Mouse (Mus musculus) embryo, embryonic 10 days (tissue): ENCODE measurements around the gene Acox1.
A peak's percentile ranks its signal among the peaks of the same experiment; 100 is the strongest.

Source experiments
- DNase-seq: peaks from one replicate; pipeline ENCODE4 v3.0.0-alpha.2; 2015; ENCODE audit warnings: low spot score

Gene Acox1

GRCm38 (mm10) chr11:116210696-116211095 lies 11.9 kb upstream of the Acox1 start:
- no peak for DNase-seq

GRCm38 (mm10) chr11:116209257-116209656 lies 10.4 kb upstream of the Acox1 start:
- DNase-seq, result no peak

DNA sequence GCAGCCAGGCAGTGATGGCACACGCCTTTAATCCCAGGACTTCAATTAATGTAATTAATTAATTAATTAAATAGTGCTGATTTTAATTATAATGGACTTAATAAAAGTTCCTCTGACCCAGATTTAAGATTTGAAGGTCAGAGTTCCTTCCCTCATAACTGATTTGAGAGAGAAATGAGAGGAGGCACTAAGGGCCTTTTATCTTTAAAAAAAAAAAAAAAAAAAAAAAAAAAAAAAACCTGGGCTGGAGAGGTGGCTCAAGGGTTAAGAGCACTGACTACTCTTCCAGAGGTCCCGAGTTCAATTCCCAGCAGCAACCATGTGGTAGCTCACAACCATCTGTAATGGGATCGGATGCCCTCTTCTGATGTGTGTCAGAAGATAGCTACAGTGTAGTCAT lies 9.8 kb upstream of the Acox1 start:
- DNase-seq, result no peak

DNA sequence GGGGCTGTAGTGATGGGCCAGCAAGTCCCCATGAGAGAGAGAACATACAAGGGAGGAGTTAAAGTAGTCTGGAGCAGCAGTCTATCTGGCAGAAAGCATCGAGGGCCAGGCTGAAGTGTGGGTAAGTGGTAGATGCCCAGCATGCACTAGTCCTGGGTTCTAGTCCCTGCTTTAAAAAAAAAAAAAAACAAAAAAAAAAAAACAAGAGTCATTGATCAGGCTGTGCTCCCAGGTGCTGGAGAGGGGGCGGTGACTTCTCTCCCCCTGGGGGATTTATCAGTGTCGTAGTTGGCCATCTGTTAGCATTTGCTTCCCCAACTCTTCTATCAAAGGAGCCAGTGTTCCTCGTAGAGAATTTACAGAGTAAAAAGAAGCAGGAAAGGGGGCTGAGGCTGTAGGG lies 7.8 kb upstream of the Acox1 start:
- DNase-seq, result no peak

- DNase-seq, result no peak
Measured at GRCm38 (mm10) chr11:116203150-116203549, 4.3 kb upstream of the Acox1 start.

DNA sequence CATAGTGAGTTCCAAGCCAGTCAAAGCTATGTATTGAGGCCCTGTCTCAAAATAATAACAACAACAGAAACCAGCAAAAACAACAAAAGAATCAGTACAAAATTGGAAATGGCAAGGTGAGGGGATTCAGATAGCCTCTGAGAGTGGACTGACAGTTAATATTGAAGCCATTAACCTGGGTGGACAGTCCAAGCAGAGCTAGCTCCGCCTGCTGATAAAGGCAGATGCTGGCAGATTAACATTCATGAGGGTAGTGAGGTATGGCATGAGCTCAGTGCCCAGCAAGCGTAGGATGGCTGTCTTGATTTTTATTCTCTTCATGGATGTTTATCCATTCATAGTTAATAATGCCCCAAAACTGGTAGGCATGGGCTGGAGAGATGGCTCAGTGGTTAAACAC lies 2.3 kb upstream of the Acox1 start:
- DNase-seq, result no peak

DNA sequence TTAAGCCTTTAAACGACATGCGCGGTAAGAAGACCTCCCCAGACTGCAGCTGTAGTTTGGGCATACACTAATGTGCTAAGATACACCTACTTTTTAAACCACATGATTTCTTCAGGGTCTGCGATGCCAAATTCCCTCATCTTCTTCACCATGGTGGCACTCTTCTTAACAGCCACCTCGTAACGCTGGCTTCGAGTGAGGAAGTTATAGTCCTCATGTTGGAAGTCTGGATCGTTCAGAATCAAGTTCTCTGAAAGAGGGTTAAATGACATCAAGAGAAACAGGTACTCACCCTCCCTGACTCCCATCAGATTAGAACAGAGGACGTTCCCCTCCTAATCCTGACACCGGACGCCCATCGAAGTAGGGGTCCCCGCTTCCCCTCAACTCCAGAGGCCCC lies 713 bp downstream of the Acox1 start:
- no peak for DNase-seq

GRCm38 (mm10) chr11:116197584-116197906 lies 1.3 kb downstream of the Acox1 start:
- DNase-seq, result no peak

DNA sequence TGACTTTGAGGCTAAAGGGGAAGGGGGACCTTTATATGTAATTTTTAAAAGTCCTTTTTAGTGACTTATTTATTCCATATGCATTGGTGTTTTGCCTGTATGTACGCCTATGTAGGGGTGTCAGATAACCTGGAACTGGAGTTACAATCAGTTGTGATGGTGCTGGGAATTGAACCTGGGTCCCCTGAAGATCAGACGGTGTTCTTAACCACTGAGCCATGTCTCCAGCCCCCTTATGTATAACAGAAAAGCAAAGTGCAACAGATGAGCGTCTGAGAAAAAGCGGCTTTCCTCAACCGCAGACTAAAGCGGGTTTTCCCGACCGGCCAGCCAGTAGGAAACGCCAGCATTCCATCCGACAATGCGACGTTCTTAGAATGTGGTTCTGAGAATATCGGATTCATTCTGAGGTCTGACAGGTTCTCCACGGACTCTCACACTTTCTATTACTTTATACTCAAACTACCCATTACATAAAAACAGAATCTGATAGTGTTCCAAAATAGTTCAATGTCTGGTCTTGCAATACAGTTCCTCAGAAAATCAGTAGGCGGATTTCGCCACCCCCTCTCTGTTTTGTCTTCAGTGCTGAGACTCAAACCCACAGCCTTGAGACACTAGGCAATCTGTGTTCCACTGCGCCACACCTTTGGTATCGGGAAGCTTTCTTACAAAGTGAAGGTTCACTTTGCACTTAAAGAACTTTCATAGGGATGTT lies 1.8 kb downstream of the Acox1 start:
- no peak for DNase-seq

GRCm38 (mm10) chr11:116196336-116196735 lies 2.5 kb downstream of the Acox1 start:
- no peak for DNase-seq

GRCm38 (mm10) chr11:116195252-116195651 lies 3.6 kb downstream of the Acox1 start:
- no peak for DNase-seq

- DNase-seq, result no peak
Measured at GRCm38 (mm10) chr11:116194619-116195018, 4.2 kb downstream of the Acox1 start.

DNA sequence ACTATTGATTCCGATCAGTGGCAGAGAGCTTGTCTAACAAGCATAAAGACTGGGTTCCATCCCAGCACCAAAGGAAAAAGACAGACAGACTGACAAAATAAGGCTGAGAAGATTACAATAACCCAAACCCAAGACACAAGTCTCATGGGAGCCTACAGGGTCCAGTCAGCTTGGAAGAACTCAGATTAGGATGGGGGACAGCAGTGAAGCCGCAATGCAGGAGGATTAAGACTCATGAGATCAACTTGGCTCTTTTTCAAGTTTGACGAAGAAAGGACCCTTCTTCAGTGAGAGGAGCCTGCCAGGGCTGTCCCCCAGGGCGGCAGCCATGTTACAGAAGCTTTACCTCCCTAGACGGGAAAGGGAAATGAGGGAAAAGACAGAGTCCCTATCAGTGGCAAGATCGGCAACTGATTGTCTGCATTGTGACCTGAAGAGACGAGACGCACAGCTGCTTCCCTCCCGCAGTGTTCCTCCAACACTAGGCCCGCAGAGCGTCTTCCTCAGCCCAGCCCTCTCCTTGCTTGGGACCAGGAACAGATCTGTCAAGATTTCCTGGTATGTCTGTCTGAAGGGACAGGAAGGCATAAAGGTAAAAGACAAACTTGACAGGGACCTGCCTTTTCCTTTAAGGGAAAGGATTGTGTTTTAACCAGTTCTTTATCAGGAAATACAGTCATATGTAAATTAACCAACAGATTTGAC lies 11.5 kb downstream of the Acox1 start:
- peak; percentile 16 for DNase-seq

GRCm38 (mm10) chr11:116186360-116186759 lies 12.5 kb downstream of the Acox1 start:
- DNase-seq, result no peak

DNA sequence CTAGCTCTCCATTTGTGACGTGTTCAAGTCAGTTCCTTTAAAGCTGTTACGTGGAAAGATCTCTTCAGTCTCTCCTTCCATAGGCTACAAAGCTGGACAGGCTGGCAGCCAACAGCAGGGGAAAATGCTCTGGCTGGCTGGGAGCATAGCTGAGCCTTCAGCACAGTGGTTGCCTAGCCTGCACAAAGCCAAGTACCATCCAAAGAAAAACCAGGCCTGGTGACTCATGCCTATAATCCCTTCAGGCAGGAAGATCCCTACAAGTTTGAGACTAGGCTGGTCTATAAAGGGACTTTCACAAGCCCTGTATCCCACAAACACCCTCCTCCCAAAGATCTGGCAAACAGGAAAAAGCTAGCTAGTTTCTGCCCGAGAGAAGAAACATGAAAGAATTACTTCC lies 13.0 kb downstream of the Acox1 start:
- DNase-seq, result no peak

- no peak for DNase-seq
Measured at GRCm38 (mm10) chr11:116178411-116179121, 20.3 kb downstream of the Acox1 start.

DNA sequence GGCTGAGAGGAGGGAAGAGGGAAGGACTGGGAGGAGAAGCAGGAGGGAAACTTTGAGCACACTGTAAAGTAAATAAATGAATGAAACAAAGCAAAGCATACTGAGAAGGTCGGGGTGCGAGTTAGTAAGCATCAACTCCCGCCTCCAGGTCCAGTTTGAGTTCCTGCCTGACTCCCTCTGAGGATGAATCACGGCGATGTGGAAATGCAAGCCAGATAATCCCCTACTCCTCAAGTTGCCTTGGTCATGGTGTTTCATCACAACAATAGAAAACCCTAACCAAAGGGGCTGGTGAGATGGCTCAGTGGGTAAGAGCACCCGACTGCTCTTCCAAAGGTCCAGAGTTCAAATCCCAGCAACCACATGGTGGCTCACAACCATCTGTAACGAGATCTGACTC lies 22.8 kb downstream of the Acox1 start:
- DNase-seq, result no peak

GRCm38 (mm10) chr11:116174775-116175448 lies 23.9 kb downstream of the Acox1 start:
- DNase-seq, result no peak

DNA sequence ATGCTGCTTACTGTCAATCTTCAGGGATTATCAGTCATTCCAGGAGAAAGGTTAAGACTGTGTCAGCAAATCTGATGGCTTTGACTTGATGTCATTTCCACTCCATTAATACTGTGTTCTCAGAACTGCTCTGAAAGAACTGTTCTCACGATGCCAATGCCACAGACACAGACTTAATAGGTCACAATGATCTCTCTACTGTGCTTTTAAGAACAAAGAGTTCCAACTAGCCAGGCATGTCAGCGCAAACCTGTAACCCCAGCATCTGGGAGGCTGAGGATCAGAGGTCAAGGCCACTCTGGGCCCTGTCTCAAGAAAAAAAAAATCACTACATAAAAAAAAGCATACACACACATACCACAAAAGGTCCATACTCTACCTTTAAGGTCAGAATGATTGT lies 26.9 kb downstream of the Acox1 start:
- no peak for DNase-seq

- DNase-seq, result no peak
Measured at GRCm38 (mm10) chr11:116170003-116170800, 28.6 kb downstream of the Acox1 start.

GRCm38 (mm10) chr11:116169214-116169613 lies 29.6 kb downstream of the Acox1 start:
- DNase-seq, result no peak

GRCm38 (mm10) chr11:116167884-116168439 lies 30.9 kb downstream of the Acox1 start, which contains the start of gene Fbf1:
Gene Fbf1 (minus strand): TSS chr11:116168166.
- peak; percentile 99 for DNase-seq
